Mouse (Mus musculus) gastrocnemius, adult 8-10 months (tissue): ENCODE data around the gene Gm9789. TPM values are rescaled to one million over a fixed set of nuclear protein-coding genes. Genes with fewer than 3 reads are reported as not detected.
"Not testable (repeated sequence)": the region's sequence is repeated elsewhere in the genome, so short reads cannot be mapped to it uniquely, and the experiment has no call there.

Source experiments
- DNase-seq, 2 experiments: peaks; one replicate each; pipeline ENCODE4 v3.0.0; 2022; ENCODE audit warnings: low spot score in 2 of 2
- total RNA-seq, 4 experiments: library from RNA; stranded (reverse); gene quantifications; 2 replicates each; pipeline ENCODE4 v1.2.4; 2022

Gene Gm9789
- total RNA-seq: not detected

DNA sequence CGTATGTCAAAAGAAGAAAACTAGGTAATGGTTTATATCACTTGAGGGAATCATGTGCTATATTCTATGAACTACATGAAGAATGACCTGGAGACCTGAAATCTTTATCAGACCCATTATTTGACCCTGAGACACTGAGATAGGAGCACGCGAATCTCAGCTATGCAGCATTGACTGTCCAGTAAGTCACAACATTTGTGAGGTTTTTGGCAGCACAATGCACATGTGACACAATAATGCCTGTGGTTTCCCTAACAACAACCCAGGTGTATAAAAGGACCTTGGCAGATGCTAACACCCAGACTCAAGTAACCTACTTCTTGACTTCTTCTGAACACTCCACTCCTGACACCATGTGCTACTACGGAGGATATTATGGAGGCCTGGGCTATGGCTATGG, at the start of gene Gm9789:
Gene Gm9789 (plus strand): TSS at position 301 of the 400 bp plus-strand sequence.
- no peak for DNase-seq

DNA sequence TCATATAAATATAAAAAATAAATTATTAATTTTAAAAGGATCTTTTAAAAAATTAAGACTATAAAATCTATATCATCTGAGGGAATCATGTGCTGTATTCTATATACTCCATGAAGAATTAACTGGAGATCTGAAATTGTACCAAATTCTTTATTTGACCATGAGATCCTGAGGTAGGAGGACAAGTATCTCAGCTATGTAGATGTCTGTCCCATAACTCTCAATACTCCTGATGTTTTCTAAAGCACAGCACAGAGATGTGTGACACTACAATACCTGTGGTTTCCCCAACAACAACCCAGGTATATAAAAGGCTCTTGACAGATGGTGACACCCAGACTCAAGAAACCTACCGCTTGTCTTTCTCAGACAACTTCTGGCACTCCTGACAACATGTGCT, 17.2 kb upstream of the Gm9789 start, which contains the start of gene Gm6358:
Gene Gm6358 (plus strand): TSS at position 301 of the 400 bp plus-strand sequence.
- DNase-seq: no peak

DNA sequence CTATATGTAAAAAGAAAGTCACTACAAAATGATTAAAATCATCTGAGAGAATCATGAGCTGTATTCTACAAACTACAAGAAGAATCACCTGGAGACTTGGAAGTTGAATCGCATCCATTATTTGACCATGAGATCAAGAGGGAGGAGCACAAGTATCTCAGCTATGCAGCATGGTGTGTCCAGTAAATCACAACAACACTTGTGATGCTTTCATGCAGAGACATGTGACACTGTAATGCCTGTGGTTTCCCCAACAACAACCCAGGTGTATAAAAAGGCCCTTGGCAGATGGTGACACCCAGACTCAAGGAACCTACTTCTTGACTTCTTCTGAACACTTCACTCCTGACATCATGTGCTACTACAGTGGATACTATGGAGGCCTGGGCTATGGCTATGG, 7.0 kb upstream of the Gm9789 start, which contains the start of gene Gm10061:
Gene Gm10061 (plus strand): TSS at position 301 of the 400 bp plus-strand sequence.
- DNase-seq: no peak

DNA sequence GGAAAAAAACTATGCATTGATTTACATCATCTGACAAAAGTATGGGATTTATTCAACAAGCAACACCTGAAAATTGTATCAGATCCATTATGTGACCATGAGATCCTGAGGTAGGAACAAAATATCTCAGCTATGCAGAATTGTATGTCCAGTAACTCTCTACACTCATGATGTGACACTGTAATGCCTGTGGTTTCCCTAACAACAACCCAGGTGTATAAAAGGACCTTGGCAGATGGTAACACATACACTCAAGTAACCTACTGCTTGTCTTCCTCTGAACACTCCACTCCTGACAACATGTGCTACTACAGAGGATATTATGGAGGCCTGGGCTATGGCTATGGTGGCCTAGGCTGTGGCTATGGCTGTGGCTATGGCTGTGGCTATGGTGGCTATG, 11.4 kb downstream of the Gm9789 start, which contains the start of gene Gm7735:
Gene Gm7735 (plus strand): TSS at position 301 of the 400 bp plus-strand sequence.
- DNase-seq: not testable (repeated sequence)

DNA sequence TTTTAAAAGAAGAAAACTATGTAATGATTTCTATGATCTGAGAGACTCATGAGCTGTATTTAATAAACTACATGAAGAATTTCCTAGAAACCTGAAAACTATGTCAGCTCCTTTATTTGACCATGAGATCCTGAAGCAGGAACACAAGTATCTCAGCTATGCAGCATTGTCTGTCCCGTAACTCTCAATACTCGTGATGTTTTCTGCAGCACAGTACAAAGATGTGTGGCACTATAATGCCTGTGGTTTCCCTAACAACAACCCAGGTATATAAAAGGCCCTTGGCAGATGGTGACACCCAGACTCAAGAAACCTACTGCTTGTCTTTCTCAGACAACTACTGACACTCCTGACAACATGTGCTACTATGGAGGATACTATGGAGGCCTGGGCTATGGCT, 16.7 kb downstream of the Gm9789 start, which contains the start of gene 1110057P08Rik:
Gene 1110057P08Rik (plus strand): TSS at position 301 of the 400 bp plus-strand sequence.
- no peak for DNase-seq

DNA sequence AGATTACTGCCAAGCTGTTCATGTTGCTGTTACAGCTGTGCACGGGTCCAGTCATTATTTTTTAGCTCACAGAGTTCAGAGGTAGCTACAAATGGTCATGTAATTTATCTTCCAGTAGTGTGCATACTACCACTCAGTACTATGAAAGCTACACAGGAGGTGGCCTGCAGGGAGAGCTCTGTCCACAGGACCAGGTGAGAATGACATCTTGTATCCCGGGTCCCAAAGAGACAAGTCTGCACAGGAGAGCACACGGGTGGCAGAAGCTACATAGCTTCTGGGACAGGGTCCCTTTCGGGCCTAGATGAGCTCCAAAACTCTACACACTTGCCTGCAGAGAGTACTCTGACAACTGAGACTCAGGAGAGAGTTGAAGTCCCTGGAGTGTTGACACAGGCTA, 30.9 kb downstream of the Gm9789 start:
- no peak for DNase-seq

DNA sequence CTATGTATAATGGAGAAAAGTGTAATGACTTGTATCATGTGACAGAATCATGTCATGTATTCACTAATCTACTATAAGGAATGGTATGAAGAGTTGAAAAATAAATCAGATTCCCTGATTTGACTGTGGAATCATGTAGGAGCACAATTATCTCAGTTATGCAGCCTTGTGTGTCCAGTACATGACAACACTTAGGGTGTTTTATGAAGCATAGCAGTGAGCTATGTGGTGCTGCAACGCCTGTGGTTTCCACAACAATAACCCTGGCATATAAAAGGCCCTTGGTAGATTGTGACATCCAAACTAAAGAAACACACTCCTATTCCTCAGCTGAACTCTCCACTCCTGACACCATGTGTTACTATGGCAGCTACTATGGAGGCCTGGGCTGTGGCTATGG, 47.8 kb downstream of the Gm9789 start, which contains the start of gene Krtap20-2:
Gene Krtap20-2 (plus strand): TSS at position 301 of the 400 bp plus-strand sequence.
- DNase-seq: no peak

Other genes with a start within 250 kb of the Gm9789 start
- not detected for gene Krtap19-9b, start 225.7 kb upstream of the Gm9789 start, total RNA-seq
- not detected for gene Krtap16-3, start 195.1 kb upstream of the Gm9789 start, total RNA-seq
- gene Krtap22-2, start 147.2 kb upstream of the Gm9789 start, total RNA-seq: not detected
- gene Gm10229, start 142.7 kb upstream of the Gm9789 start, total RNA-seq: not detected
- gene Krtap6-1, start 126.3 kb upstream of the Gm9789 start, total RNA-seq: not detected
- gene Gm10228, start 116.5 kb upstream of the Gm9789 start, total RNA-seq: not detected
- gene Krtap6-5, start 110.1 kb upstream of the Gm9789 start, total RNA-seq: not detected
- not detected for gene 1110025L11Rik, start 94.0 kb upstream of the Gm9789 start, total RNA-seq
- not detected for gene Krtap6-3, start 73.9 kb upstream of the Gm9789 start, total RNA-seq
- not detected for gene Gm6358, start 17.1 kb upstream of the Gm9789 start, total RNA-seq
- not detected for gene Gm10061, start 6.9 kb upstream of the Gm9789 start, total RNA-seq
- gene Gm7735, start 11.5 kb downstream of the Gm9789 start, total RNA-seq: not detected
- gene 1110057P08Rik, start 16.8 kb downstream of the Gm9789 start, total RNA-seq: not detected
- not detected for gene Krtap20-2, start 47.9 kb downstream of the Gm9789 start, total RNA-seq
- gene Krtap21-1, start 245.9 kb downstream of the Gm9789 start, total RNA-seq: not detected